Mouse (Mus musculus): ENCODE measurements around the gene Rreb1.

GRCm38 (mm10) chr13:37969988-37970387, 191.8 kb downstream of the Rreb1 start:
- TF ChIP-seq CTCF (IDR thresholded peaks at IDR 0.05; ENCODE audit: low read depth, low read length) (no peak), POLR2A (IDR thresholded peaks at IDR 0.05; ENCODE audit: extremely low read depth, insufficient read depth, low read length) (no peak)

Measured in liver, adult 2 months (tissue).